Mouse (Mus musculus) lung, adult 2 months (tissue): ENCODE measurements around the gene Kctd6.

Experiments
- CTCF ChIP-seq: fragments of 200-500 bp; IDR thresholded peaks from 2 replicates; pipeline ENCODE4 v1.5.1; 2011; ENCODE audit warnings: mild to moderate bottlenecking, low read length, control low read depth; ENCODE audit not compliant: insufficient read depth
- POLR2A ChIP-seq: fragments of 200-500 bp; IDR thresholded peaks from 2 replicates; pipeline ENCODE4 v1.6.1; 2011; ENCODE audit warnings: low read depth, mild to moderate bottlenecking, control low read depth, low read length, borderline replicate concordance; ENCODE audit errors: extremely low read depth

DNA sequence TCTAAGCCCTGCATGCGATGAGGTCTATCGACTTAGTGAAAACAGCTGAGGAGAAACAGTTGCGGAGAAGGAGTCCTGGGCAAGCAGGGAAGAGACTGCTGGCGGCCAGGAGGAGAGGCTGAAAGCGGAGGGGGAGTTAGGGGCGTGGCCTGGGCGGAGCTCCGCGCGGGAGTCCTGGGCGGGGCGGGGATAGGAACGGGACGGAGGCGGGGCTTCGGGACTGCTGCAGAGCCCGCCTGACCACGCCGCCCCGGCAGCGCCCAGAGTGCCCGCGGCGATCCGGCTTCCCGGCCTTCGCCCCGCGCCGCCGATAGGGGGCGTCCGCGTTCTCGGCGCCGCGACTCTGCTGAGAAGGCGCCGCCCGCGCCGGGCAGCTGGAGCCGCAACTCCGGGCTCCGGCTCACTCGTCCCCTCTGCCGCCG is at the start of gene Kctd6:
- peak; percentile 6; the same call in 1 of the 2 replicates for TF ChIP-seq CTCF
- TF ChIP-seq POLR2A: no peak
